Mouse (Mus musculus): ENCODE results near the gene Strc.
"Not testable (repeated sequence)": the region's sequence is repeated elsewhere in the genome, so short reads cannot be mapped to it uniquely, and the experiment has no call there.

Gene Strc

GRCm38 (mm10) chr2:121386961-121387575 lies at the start of gene Strc:
Strc (minus strand) TSS chr2:121387168.
- DNase-seq (ENCODE audit: low spot score) = not testable (repeated sequence)

DNA sequence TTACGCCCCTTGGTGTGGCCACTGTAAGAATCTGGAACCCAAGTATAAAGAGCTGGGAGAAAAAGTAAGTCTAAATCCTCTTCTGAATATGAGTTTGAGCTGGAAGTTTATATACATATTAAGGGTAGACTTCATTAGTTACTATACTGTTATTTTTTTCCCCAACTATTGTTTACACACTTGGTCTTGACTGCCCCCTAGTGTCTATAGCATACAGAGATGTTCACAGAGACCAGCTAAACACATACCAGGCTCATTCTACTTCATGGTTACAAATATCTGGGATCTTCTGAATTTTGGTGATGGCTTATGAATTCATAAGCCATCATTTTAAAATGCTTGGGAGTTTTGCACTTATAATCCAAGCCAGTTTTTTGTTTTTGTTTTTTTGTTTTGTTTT lies 47.9 kb upstream of the Strc start:
- DNase-seq (ENCODE audit: low spot score) = no peak

GRCm38 (mm10) chr2:121425890-121426289 lies 38.9 kb upstream of the Strc start:
- DNase-seq (ENCODE audit: low spot score) = no peak

- no peak for DNase-seq (ENCODE audit: low spot score)
These were observed 36.2 kb upstream of the Strc start for GRCm38 (mm10) chr2:121423166-121423565.

DNA sequence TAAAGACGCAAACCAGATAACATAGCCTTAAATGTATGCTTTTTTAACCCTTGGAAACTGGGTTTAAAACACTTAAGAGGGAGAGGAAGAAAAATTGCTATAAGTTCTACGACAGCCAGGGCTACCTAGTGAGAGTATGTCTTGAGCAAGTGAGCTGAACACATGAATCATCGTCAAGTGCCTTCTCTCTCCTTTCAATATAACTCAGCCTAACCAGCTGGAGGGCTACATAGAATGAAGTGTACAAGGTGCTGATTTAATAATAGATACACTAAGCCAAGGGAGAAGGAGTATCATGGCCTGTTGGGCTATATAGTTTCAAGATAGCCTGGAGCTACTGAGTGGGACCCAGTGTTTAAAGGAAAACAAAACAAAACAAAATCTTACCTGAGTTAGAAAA lies 31.5 kb upstream of the Strc start:
- DNase-seq (ENCODE audit: low spot score) = no peak

DNA sequence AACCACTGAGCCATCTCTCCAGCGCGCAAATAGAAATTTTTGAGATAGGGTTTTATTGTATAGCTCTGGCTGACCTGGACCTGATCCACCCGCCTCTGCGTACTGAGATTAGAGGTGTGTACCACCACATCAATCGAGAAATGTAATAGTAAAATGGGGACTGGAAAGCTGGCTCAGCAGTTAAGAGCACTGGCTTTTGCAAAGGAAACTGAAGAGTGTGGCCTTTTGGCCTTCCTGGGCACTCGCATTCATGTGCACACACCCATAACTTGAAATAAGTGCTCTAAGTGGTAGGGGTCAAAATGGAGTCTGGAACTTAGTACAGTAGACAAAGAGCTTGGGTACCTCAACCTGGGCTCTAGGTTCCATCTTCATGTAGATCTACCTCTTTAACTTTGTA lies 29.4 kb upstream of the Strc start:
- no peak for DNase-seq (ENCODE audit: low spot score)

- DNase-seq (ENCODE audit: low spot score) = no peak
These were observed 28.6 kb upstream of the Strc start for GRCm38 (mm10) chr2:121415591-121415990.

GRCm38 (mm10) chr2:121415103-121415502 lies 28.1 kb upstream of the Strc start:
- no peak for DNase-seq (ENCODE audit: low spot score)

DNA sequence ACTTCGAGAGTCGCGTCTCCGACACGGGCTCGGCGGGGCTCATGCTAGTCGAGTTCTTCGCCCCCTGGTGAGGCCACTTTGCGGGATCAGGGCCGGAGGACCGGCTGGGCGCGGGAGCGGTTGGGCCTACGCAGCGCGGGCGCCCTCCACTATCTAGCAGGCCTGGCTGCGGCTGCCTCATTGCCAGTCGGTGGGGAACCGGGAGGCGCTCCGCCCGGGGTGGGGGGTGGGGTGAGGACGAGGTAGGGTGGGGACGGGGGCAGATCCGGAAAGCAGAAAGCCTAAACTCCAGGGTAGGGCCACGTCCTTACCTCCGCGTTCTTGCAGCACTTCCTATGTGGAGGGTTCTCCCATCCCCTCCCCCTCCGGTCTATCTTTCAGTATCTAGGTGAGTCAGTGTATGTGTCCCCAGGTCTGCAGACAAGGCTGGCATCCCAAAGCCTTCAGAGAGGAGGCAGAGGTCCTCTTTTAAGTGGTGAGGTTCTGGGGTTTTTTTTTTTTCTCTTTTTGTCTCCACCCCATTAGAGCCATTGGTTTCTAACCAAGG lies 27.2 kb upstream of the Strc start:
- DNase-seq (ENCODE audit: low spot score) = peak; percentile 62

DNA sequence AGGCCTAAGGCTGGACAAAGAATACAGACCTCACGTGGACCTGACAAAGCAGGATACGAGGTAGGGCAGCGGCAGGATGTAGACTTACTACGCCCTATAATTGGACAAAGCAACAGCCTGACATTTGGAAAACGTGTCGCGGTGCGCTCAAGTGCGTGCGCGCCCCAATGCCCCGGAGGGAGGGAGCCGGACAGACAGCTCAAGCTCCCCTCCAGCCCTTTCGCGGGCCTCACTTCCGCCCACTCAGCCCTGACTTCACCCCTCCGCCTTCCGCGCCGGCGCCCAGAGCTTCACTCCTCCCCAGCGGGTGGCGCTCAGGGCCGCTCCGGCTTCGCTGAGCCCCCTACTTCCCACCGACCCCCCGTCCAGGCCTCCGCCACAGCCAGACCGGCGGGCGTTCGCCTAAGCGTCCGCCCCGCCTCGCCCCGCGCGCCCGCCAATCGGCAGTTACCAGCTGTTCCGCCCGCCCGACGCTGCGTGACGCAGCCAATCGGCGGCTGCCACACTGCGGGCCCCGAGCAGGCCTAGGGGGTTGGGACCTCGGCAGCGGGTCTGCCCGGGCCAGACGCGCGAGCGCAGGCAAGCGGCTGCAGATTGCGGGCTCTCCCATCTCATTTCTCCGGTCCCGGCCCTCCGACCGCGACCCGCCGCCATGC lies 26.5 kb upstream of the Strc start, which contains the start of the genes Pdia3 and Catsper2:
Gene Pdia3, plus strand, starts transcription at position 389 of the 656 bp plus-strand sequence.
Gene Catsper2, minus strand, starts transcription at position 406 of the 656 bp plus-strand sequence.
- DNase-seq (ENCODE audit: low spot score) = peak; percentile 89

- peak; percentile 62 for DNase-seq (ENCODE audit: low spot score)
These were observed 25.9 kb upstream of the Strc start for GRCm38 (mm10) chr2:121412843-121413386.

DNA sequence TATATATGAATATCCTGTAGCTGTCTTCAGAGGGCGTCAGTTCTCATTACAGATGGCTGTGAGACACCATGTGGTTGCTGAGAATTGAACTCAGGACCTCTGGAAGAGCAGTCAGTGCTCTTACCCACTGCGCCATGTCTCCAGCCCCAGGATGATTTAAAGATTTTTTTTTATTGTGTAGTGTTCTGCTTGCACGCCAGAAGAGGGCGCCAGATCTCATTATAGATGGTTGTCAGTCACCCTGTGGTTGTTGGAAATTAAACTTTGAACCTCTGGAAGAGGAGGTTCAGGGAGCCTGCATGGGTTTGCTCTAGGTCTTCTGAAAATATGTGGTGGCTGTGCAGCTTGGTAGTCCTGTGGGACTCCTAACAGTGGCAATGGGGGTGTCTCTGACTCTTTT lies 21.2 kb upstream of the Strc start:
- peak; percentile 73 for DNase-seq (ENCODE audit: low spot score)

DNA sequence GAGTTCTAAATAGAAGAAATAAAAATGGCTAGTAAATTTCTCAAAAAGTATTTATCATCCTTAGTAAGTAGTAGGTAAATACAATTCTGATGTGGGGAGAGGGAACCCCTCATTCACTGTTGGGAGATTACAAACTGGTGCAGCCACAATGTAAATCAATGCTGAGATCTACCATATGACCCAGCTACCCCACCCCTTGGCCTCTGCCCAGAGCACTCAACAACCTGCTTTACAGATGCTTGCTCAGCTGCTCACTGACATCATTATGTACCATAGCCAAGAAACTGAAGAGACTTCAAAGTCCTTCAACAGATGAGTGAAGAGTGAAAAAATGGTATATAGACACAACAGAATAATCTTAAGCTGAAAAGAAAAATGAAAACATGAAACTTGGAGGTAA lies 16.3 kb upstream of the Strc start:
- no peak for DNase-seq (ENCODE audit: low spot score)

DNA sequence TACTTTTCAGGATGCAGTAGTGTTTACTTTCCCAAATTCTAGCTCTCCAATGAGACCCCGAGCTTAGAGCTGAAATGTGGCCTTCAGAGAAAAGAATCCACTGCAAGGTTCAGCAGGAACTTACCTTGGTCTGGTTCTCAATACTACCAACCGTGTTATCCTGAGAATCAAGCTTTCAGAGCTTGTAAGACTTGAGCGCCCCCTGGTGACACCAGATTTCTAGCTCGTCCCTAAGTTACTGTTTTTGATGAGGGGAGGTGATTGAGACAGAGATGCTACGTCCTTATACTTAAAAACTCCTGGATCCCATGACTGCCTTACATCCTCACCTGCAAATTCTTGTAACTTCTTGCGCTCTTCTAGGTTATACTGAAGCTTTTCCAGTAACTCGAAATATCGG lies 9.7 kb upstream of the Strc start:
- peak; percentile 75 for DNase-seq (ENCODE audit: low spot score)

GRCm38 (mm10) chr2:121374766-121375165 lies 12.2 kb downstream of the Strc start:
- DNase-seq (ENCODE audit: low spot score) = no peak

- DNase-seq (ENCODE audit: low spot score) = no peak
These were observed 14.7 kb downstream of the Strc start for GRCm38 (mm10) chr2:121372266-121372665.

DNA sequence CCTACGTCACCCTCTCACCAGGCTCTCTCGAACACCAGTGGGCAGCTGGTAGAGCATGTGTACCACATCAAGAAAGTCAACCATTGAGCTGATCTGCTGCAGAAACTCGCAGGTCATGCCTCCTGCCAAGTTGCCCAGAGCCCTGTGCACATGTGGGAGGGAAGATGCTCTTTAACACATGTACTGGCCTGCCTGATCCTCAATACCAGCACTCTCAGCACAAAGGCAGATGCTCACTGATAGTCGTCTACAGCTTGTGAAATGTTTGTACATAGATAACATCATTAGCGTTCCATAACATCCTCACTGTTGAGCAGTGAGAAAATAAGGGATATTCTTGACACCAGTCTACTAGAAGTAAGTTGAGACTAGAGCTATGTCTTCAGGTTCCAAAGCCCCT lies 16.0 kb downstream of the Strc start:
- no peak for DNase-seq (ENCODE audit: low spot score)

DNA sequence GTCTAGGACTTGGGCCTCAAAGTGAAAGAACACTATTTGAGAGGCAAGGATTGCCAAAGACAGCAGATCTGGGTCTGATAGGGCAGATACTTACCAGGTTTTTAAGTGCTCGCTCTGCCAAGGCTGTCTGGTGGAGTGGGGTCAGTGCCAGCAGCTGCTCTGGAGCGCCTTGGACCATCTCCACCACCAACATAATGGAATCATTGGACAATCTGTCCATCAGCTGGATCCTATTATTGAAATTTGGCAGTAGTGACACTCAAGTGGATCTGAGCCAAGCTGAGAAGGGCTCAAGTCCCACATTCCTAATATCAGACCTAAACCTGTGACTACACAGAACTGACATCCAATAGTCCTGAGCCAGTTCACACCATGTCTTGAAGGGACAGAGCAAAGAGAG lies 18.1 kb downstream of the Strc start:
- DNase-seq (ENCODE audit: low spot score) = no peak

- no peak for DNase-seq (ENCODE audit: low spot score)
These were observed 23.3 kb downstream of the Strc start for GRCm38 (mm10) chr2:121363656-121364055.

DNA sequence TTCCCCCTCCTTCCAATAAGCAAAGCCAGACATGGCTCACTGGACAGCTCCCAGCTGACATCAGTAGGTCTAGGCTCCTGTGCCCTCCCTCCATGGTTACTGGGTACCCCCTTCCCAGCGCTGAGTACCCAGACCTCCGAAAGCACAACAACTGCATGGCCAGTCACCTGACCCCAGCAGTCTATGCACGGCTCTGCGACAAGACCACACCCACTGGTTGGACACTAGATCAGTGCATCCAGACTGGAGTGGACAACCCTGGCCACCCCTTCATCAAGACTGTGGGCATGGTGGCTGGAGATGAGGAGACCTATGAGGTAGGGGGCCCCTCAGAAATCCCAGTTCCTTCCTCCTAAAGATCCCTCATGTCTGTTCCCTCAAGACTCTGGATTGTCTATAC lies 27.5 kb downstream of the Strc start:
- no peak for DNase-seq (ENCODE audit: low spot score)

DNA sequence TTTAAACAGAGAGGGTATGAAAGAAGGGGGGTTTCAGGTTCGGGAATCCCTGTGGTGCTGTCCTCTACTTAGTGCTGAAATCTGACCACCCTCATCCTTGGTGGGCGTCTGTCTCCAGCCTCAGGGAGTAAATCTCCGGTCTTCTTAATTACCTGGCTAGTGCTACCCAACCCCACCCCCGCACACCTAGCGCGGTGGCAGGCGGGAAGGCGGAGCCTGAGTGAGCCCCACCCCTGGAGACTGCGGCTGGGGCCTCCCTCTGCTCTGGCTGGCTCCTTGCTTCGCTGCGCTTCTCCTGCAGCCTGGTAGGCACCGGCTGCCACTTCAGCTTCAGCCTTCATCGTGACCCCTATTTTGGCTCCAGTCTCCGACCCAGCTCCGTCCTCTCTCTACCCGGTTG lies 28.6 kb downstream of the Strc start:
- DNase-seq (ENCODE audit: low spot score) = no peak

GRCm38 (mm10) chr2:121357961-121358360 lies 29.0 kb downstream of the Strc start:
- DNase-seq (ENCODE audit: low spot score) = no peak

DNA sequence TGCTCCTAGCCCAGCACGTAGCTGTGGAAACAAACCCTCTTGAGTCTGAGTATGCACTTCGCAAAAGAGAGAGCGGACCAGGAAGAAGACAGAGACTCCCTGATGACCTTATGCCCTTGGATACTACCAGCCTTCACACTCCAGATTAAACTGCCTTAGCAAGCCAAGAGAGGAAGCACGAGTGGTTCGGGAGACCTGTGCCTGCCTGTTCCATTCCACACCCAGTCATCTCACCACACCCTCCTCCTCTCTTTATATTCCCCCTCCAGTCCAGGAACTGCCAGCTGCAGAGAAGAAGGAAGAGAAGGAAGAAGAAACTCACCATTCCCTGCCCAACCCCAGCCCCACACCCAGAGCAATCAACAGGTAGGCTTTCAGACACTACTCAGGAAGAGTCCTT lies 29.5 kb downstream of the Strc start, which contains the start of gene Ckmt1:
Gene Ckmt1, plus strand, starts transcription at position 221 of the 400 bp plus-strand sequence.
- no peak for DNase-seq (ENCODE audit: low spot score)
